Mouse (Mus musculus) myocyte (in vitro differentiated cells): ENCODE results near the gene Ackr2.

Source experiments
- CEBPB ChIP-seq: IDR thresholded peaks from 2 replicates; pipeline ENCODE4 v1.6.1; 2011; ENCODE audit warnings: mild to moderate bottlenecking, moderate library complexity; ENCODE audit not compliant: poor library complexity, insufficient read depth, severe bottlenecking
- E2F4 ChIP-seq: IDR thresholded peaks from one replicate; pipeline ENCODE4 v1.6.1; 2011; ENCODE audit warnings: mild to moderate bottlenecking, control low read depth, moderate library complexity; ENCODE audit not compliant: insufficient read depth
- MAX ChIP-seq: IDR thresholded peaks from one replicate; pipeline ENCODE4 v1.6.1; 2011; ENCODE audit warnings: low read depth, mild to moderate bottlenecking, control low read depth
- MYOD1 ChIP-seq, 3 experiments: IDR thresholded peaks; one replicate each; pipeline ENCODE4 v1.6.1; 2011; ENCODE audit warnings: control low read depth in 2 of 3, low read depth in 2 of 3, mild to moderate bottlenecking in 2 of 3, moderate library complexity in 1 of 3; ENCODE audit not compliant: insufficient read length in 2 of 3, control insufficient read depth in 1 of 3
- MYOG ChIP-seq, 3 experiments: IDR thresholded peaks; one replicate each; pipeline ENCODE4 v1.6.1; 2011; ENCODE audit warnings: control low read depth in 2 of 3, low read depth in 2 of 3, mild to moderate bottlenecking in 2 of 3; ENCODE audit not compliant: insufficient read length in 2 of 3, control insufficient read depth in 1 of 3, insufficient read depth in 1 of 3
- POLR2A ChIP-seq: IDR thresholded peaks from one replicate; pipeline ENCODE4 v1.6.1; 2011; ENCODE audit warnings: low read depth, mild to moderate bottlenecking, control low read depth, moderate library complexity; ENCODE audit not compliant: insufficient read length
- POLR2AphosphoS2 ChIP-seq: IDR thresholded peaks from one replicate; pipeline ENCODE4 v1.6.1; 2011; ENCODE audit warnings: low read depth, control low read depth; ENCODE audit not compliant: insufficient read length
- REST ChIP-seq: IDR thresholded peaks from one replicate; pipeline ENCODE4 v1.6.1; 2011; ENCODE audit warnings: mild to moderate bottlenecking, control low read depth, moderate library complexity; ENCODE audit not compliant: insufficient read depth, insufficient read length
- SRF ChIP-seq: IDR thresholded peaks from one replicate; pipeline ENCODE4 v1.6.1; 2011; ENCODE audit warnings: low read depth; ENCODE audit not compliant: control insufficient read depth, insufficient read length
- TCF12 ChIP-seq: IDR thresholded peaks from one replicate; pipeline ENCODE4 v1.6.1; 2011; ENCODE audit warnings: mild to moderate bottlenecking, control low read depth; ENCODE audit not compliant: poor library complexity, insufficient read depth, severe bottlenecking
- USF1 ChIP-seq: IDR thresholded peaks from one replicate; pipeline ENCODE4 v1.6.1; 2011; ENCODE audit warnings: low read depth, mild to moderate bottlenecking, control low read depth, moderate library complexity

DNA sequence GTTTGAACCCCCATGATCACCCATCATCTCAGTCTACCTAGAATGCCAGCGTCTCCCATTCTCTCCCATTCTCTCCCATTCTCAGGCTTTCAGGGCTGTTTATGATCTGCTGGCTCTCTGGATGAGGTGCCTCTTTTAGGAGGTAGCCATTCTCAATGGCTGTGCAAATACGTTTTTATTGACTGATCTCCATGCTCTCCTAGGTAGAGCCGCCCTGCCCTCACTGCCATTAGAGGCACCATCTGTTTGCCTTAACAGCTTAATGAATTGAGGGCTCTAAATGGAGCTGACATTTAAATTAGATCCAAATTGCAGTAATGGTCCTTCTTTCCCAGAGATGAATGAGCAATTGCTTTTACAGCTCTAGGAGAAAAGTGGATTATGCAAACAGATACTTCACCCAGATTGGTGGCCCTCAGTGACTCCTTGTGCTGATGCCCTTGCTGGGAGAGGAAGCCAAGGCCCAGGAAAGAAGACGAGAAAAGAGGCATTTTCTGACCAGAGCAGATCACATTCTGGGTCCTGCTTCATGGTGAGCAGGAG, 28.1 kb upstream of the Ackr2 start:
- no peak for TF ChIP-seq E2F4
- no peak for TF ChIP-seq POLR2A
- TF ChIP-seq SRF, result no peak
- TF ChIP-seq TCF12, result no peak
- TF ChIP-seq USF1, result no peak
- TF ChIP-seq MYOG (IDR thresholded peaks at IDR 0.05; ENCODE audit: control insufficient read depth in 1 of 3, insufficient read depth in 1 of 3, insufficient read length in 2 of 3, low read depth in 2 of 3), result no peak
- TF ChIP-seq POLR2AphosphoS2, result no peak
- no peak for TF ChIP-seq MAX
- no peak for TF ChIP-seq REST
- no peak for TF ChIP-seq MYOD1 (IDR thresholded peaks at IDR 0.05; ENCODE audit: control insufficient read depth in 1 of 3, insufficient read length in 2 of 3, low read depth in 2 of 3)
- TF ChIP-seq CEBPB, result no peak
